Mouse (Mus musculus) hindbrain, embryonic 13.5 days (tissue): Measurements from ENCODE around the gene Emc8. TPM values are rescaled to one million over a fixed set of nuclear protein-coding genes. Genes with fewer than 3 reads are reported as not detected.

Experiments used
- ATAC-seq: fragments of 200-750 bp; cut with Nextera tagmentation; 2 replicates; pipeline ENCODE4 v1.8.0; 2017; ENCODE audit warnings: moderate TSS enrichment; ENCODE audit not compliant: low FRiP score
- H3K27ac ChIP-seq: fragments of 300-500 bp; sonication (generic); 2 replicates; pipeline ENCODE4 v1.5.1; 2015; ENCODE audit warnings: inconsistent platforms, mild to moderate bottlenecking, moderate library complexity
- H3K27me3 ChIP-seq: fragments of 300-500 bp; sonication (generic); 2 replicates; pipeline ENCODE4 v1.6.1; 2015; ENCODE audit warnings: mild to moderate bottlenecking, inconsistent platforms
- H3K36me3 ChIP-seq: fragments of 300-500 bp; sonication (generic); 2 replicates; pipeline ENCODE4 v1.6.1; 2015; ENCODE audit warnings: mild to moderate bottlenecking, inconsistent platforms
- H3K4me1 ChIP-seq: fragments of 300-500 bp; sonication (generic); replicated peaks from 2 replicates; pipeline ENCODE4 v1.6.1; 2015; ENCODE audit warnings: inconsistent platforms
- H3K4me2 ChIP-seq: fragments of 300-500 bp; sonication (generic); 2 replicates; pipeline ENCODE4 v1.6.1; 2015; ENCODE audit warnings: inconsistent platforms, mild to moderate bottlenecking, moderate library complexity
- H3K4me3 ChIP-seq: fragments of 300-500 bp; sonication (generic); 2 replicates; pipeline ENCODE4 v1.5.1; 2015; ENCODE audit warnings: mild to moderate bottlenecking, inconsistent platforms
- H3K9ac ChIP-seq: fragments of 300-500 bp; sonication (generic); 2 replicates; pipeline ENCODE4 v1.6.1; 2015; ENCODE audit warnings: mild to moderate bottlenecking, inconsistent platforms
- H3K9me3 ChIP-seq: fragments of 300-500 bp; sonication (generic); 2 replicates; pipeline ENCODE4 v1.6.1; 2016; ENCODE audit warnings: inconsistent platforms
- WGBS: fragments of 180-500 bp; shearing (Covaris S2); methylation state at CpG from one replicate; pipeline ENCODE4 v1.1.7; 2015; 5-methylcytosine and 5-hydroxymethylcytosine counted together
- polyA plus RNA-seq: library from polyadenylated mRNA; unstranded; fragments of >200 nt; fragmentation: Nextera tagmentation; extraction: Ambion mirVana; gene quantifications from 2 replicates; pipeline ENCODE4 v1.2.1, GENCODE M21; 2015

The Emc8 gene
- polyA plus RNA-seq, 1 experiment from 2014 or later = 150 TPM

- Histone ChIP-seq H3K27me3 (0 out of 2 replicates have a peak, but pooled peaks cover 2% of the 10 kb centered on the region), H3K4me3 (no peak overlapping the region), H3K27ac (no peak overlapping the region), H3K36me3 (no peaks in the 10 kb centered on the region), H3K9me3 (no peaks in the 10 kb centered on the region), H3K4me2 (no peak overlapping the region), H3K4me1 (peaks cover 11% of the 10 kb centered on the region), H3K9ac (no peak overlapping the region)
- no peak for ATAC-seq
Measured at GRCm38 (mm10) chr8:120697979-120698272, 29.6 kb upstream of the Emc8 start.

DNA sequence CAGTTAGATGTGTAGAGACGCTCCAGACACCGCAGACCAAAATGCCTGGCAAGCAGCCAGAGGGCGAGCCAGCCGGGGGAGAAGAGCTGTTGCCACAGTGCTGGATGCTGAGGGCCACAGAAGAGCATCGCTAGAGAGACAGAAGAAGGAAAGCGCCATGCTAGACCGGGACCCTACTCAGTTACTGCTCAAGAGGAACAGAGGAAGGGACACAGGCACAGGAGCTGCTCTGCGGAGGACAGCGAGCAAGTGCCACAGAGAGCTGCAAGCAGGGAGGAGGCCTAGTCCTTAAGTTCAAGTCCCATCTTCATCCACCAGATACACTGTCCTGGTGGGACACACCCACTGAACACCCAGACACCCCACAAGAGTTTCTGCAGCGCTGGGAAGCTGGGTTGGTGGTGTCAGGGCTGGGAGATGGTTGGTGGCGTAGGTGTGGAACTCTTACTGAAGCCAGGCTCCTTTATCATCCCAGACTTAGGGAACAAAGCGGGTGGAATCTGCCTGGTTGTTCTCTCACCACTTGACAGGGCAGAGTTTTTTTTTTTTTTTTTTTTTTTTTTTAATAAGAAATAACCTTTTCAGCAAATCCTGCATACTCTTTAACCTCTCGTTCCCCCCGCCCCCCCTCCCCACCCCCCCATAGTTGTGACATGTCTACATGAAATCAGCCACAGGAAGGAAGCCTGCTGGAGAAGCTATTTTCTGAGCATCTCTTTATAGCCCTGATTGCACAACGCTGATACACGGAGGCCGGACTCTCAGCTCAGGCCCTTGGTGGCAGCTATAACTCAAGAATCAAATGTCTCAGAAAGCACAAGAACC, 29.0 kb upstream of the Emc8 start:
- H3K36me3 ChIP-seq = no peaks in the 10 kb centered on the region
- no peaks in the 10 kb centered on the region for H3K9me3 ChIP-seq
- H3K4me3 ChIP-seq = no peak overlapping the region
- no peak for ATAC-seq
- no peak overlapping the region for H3K9ac ChIP-seq
- H3K27ac ChIP-seq = 0 out of 2 replicates have a peak overlapping the region, but pooled peaks have one; percentile 19
- H3K4me1 ChIP-seq = peaks cover 11% of the 10 kb centered on the region
- no peak overlapping the region for H3K4me2 ChIP-seq
- WGBS = 76% methylated on average over 17 of the region's 17 CpGs
- H3K27me3 ChIP-seq = no peaks in the 10 kb centered on the region

- Histone ChIP-seq H3K9me3 (no peaks in the 10 kb centered on the region), H3K4me3 (no peak overlapping the region), H3K4me2 (no peak overlapping the region), H3K36me3 (no peaks in the 10 kb centered on the region), H3K27ac (0 out of 2 replicates have a peak overlapping the region, but pooled peaks have one; percentile 19), H3K9ac (no peak overlapping the region), H3K27me3 (no peaks in the 10 kb centered on the region), H3K4me1 (peaks cover 11% of the 10 kb centered on the region)
- WGBS = 55% methylated on average over 13 of the region's 13 CpGs
- no peak for ATAC-seq
Measured at GRCm38 (mm10) chr8:120696401-120697153, 28.2 kb upstream of the Emc8 start.

DNA sequence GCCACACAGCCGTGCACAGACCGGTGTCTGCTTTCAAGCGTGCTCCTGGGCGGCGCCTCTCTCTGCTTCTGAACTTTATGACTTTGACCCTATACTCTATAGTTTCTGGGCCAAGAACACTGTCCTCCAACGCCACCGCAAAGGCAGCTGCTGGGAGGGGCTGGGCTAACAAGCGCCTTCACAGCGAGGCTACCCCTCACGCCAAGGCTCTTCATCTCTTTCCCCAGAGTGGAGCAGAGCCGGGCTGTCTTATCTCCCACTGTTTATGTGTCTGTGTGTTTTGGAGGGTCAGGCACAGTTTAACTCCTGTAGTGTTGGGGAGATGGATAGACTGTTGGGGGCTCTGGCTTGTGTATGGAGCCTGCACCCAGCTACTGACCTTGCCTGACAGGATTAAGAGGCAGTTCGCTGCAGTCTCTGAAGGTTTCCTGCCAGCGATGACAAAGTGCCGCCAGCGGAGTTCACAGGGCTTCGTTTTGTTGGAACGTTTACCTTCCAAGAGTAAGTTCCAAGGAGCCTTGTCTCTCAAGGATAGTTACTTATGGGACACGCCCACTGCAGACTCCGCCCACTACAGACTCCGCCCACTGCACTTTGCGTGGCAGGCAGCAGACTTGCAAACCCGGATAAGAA, 25.6 kb upstream of the Emc8 start:
- no peak overlapping the region for H3K4me2 ChIP-seq
- no peak overlapping the region for H3K4me3 ChIP-seq
- WGBS = 57% methylated on average over 22 of the region's 22 CpGs
- H3K9me3 ChIP-seq = no peaks in the 10 kb centered on the region
- no peak for ATAC-seq
- no peak overlapping the region for H3K27ac ChIP-seq
- no peak overlapping the region for H3K9ac ChIP-seq
- no peaks in the 10 kb centered on the region for H3K36me3 ChIP-seq
- 0 out of 2 replicates have a peak, but pooled peaks cover under 1% of the 10 kb centered on the region for H3K27me3 ChIP-seq
- peaks cover 11% of the 10 kb centered on the region for H3K4me1 ChIP-seq

GRCm38 (mm10) chr8:120692934-120693333, 24.6 kb upstream of the Emc8 start:
- no peak overlapping the region for H3K4me3 ChIP-seq
- H3K4me1 ChIP-seq = peaks cover 11% of the 10 kb centered on the region
- no peaks in the 10 kb centered on the region for H3K36me3 ChIP-seq
- ATAC-seq = no peak
- H3K27me3 ChIP-seq = 0 out of 2 replicates have a peak, but pooled peaks cover 8% of the 10 kb centered on the region
- no peaks in the 10 kb centered on the region for H3K9me3 ChIP-seq
- H3K4me2 ChIP-seq = no peak overlapping the region
- H3K27ac ChIP-seq = no peak overlapping the region
- 75% methylated on average over 4 of the region's 4 CpGs for WGBS
- no peak overlapping the region for H3K9ac ChIP-seq

GRCm38 (mm10) chr8:120688511-120688910, 20.1 kb upstream of the Emc8 start:
- Histone ChIP-seq H3K4me3 (no peak overlapping the region), H3K27me3 (0 out of 2 replicates have a peak, but pooled peaks cover 8% of the 10 kb centered on the region), H3K9ac (no peak overlapping the region), H3K4me1 (0 out of 2 replicates have a peak, but pooled peaks cover 8% of the 10 kb centered on the region), H3K27ac (no peak overlapping the region), H3K4me2 (no peak overlapping the region), H3K9me3 (no peaks in the 10 kb centered on the region), H3K36me3 (no peaks in the 10 kb centered on the region)
- ATAC-seq = no peak
- WGBS = 91% methylated on average over 7 of the region's 7 CpGs

DNA sequence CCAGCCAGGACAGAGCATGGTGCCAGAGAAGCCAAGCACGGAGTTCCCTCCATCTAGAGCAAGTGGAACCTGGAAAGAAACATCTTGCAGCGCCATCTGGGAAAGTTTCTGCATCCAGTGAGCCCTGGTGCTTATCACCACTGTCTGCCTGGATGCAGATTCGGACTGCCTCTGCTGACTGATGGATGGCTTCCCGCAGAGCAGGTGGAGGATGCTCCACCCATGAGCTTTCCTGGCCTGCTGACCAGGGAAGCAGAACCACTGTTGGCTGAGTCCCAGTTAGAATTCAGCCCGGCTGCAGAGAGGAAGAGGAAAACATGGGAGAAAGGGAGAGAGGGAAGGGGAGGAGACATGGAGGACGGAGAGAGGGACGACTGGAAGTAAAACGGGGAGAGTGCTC, 19.4 kb upstream of the Emc8 start:
- Histone ChIP-seq H3K27me3 (0 out of 2 replicates have a peak, but pooled peaks cover 8% of the 10 kb centered on the region), H3K27ac (no peak overlapping the region), H3K4me3 (no peak overlapping the region), H3K36me3 (no peaks in the 10 kb centered on the region), H3K9me3 (no peaks in the 10 kb centered on the region), H3K9ac (no peak overlapping the region), H3K4me1 (0 out of 2 replicates have a peak, but pooled peaks cover 8% of the 10 kb centered on the region), H3K4me2 (no peak overlapping the region)
- no peak for ATAC-seq
- WGBS = 69% methylated on average over 8 of the region's 8 CpGs

GRCm38 (mm10) chr8:120686576-120686975, 18.2 kb upstream of the Emc8 start:
- 89% methylated on average over 5 of the region's 5 CpGs for WGBS

GRCm38 (mm10) chr8:120686051-120686450, 17.7 kb upstream of the Emc8 start:
- Histone ChIP-seq H3K27me3 (0 out of 2 replicates have a peak, but pooled peaks cover 10% of the 10 kb centered on the region), H3K9ac (no peak overlapping the region), H3K9me3 (no peaks in the 10 kb centered on the region), H3K36me3 (no peaks in the 10 kb centered on the region), H3K4me2 (no peak overlapping the region), H3K27ac (no peak overlapping the region), H3K4me1 (0 out of 2 replicates have a peak, but pooled peaks cover 8% of the 10 kb centered on the region), H3K4me3 (no peak overlapping the region)
- ATAC-seq = no peak
- WGBS = 88% methylated on average over 13 of the region's 13 CpGs

More at GRCm38 (mm10) chr8:120686576-120686975, 18.2 kb upstream of the Emc8 start:
- Histone ChIP-seq H3K27me3 (0 out of 2 replicates have a peak, but pooled peaks cover 8% of the 10 kb centered on the region), H3K4me2 (no peak overlapping the region), H3K9me3 (no peaks in the 10 kb centered on the region), H3K4me1 (0 out of 2 replicates have a peak, but pooled peaks cover 8% of the 10 kb centered on the region), H3K4me3 (no peak overlapping the region), H3K9ac (no peak overlapping the region), H3K27ac (no peak overlapping the region), H3K36me3 (no peaks in the 10 kb centered on the region)
- ATAC-seq = no peak

- H3K9me3 ChIP-seq = no peaks in the 10 kb centered on the region
- H3K4me2 ChIP-seq = no peak overlapping the region
- no peaks in the 10 kb centered on the region for H3K36me3 ChIP-seq
- no peak for ATAC-seq
- 0 out of 2 replicates have a peak, but pooled peaks cover 11% of the 10 kb centered on the region for H3K27me3 ChIP-seq
- WGBS = 81% methylated on average over 8 of the region's 8 CpGs
- H3K4me1 ChIP-seq = 0 out of 2 replicates have a peak, but pooled peaks cover 8% of the 10 kb centered on the region
- 0 out of 2 replicates have a peak overlapping the region, but pooled peaks have one; percentile 3 for H3K9ac ChIP-seq
- no peak overlapping the region for H3K4me3 ChIP-seq
- H3K27ac ChIP-seq = no peak overlapping the region
Measured at GRCm38 (mm10) chr8:120685591-120685990, 17.2 kb upstream of the Emc8 start.

- WGBS = 77% methylated on average over 5 of the region's 5 CpGs
Measured at GRCm38 (mm10) chr8:120685097-120685496, 16.7 kb upstream of the Emc8 start.

GRCm38 (mm10) chr8:120684082-120684481, 15.7 kb upstream of the Emc8 start:
- no peaks in the 10 kb centered on the region for H3K9me3 ChIP-seq
- H3K4me1 ChIP-seq = 0 out of 2 replicates have a peak, but pooled peaks cover 8% of the 10 kb centered on the region
- H3K9ac ChIP-seq = no peak overlapping the region
- no peak overlapping the region for H3K4me2 ChIP-seq
- ATAC-seq = no peak
- H3K27ac ChIP-seq = no peak overlapping the region
- H3K4me3 ChIP-seq = no peak overlapping the region
- H3K36me3 ChIP-seq = no peaks in the 10 kb centered on the region
- H3K27me3 ChIP-seq = 0 out of 2 replicates have a peak, but pooled peaks cover 11% of the 10 kb centered on the region
- 70% methylated on average over 5 of the region's 5 CpGs for WGBS

More at GRCm38 (mm10) chr8:120685097-120685496, 16.7 kb upstream of the Emc8 start:
- 0 out of 2 replicates have a peak, but pooled peaks cover 11% of the 10 kb centered on the region for H3K27me3 ChIP-seq
- H3K27ac ChIP-seq = no peak overlapping the region
- 0 out of 2 replicates have a peak overlapping the region, but pooled peaks have one; percentile 3 for H3K9ac ChIP-seq
- no peaks in the 10 kb centered on the region for H3K9me3 ChIP-seq
- no peak overlapping the region for H3K4me3 ChIP-seq
- H3K4me2 ChIP-seq = no peak overlapping the region
- no peak for ATAC-seq
- no peaks in the 10 kb centered on the region for H3K36me3 ChIP-seq
- 0 out of 2 replicates have a peak, but pooled peaks cover 8% of the 10 kb centered on the region for H3K4me1 ChIP-seq
